Mouse (Mus musculus) C2C12 (cell line): ENCODE results near the gene Arhgap31. TPM values are rescaled to one million over a fixed set of nuclear protein-coding genes. Genes with fewer than 3 reads are reported as not detected.
"Not testable (repeated sequence)": the region's sequence is repeated elsewhere in the genome, so short reads cannot be mapped to it uniquely, and the experiment has no call there.

ENCODE experiments used
- H3K27me3 ChIP-seq: one replicate; pipeline ENCODE4 v1.6.1; 2011; ENCODE audit not compliant: control insufficient read depth, insufficient read depth, insufficient read length
- H3K36me3 ChIP-seq: one replicate; pipeline ENCODE4 v1.6.1; 2011; ENCODE audit not compliant: control insufficient read depth, insufficient read depth
- H3K4me3 ChIP-seq: one replicate; pipeline ENCODE4 v1.5.1; 2011; ENCODE audit warnings: mild to moderate bottlenecking, control low read depth; ENCODE audit not compliant: poor library complexity, insufficient read depth, severe bottlenecking
- H3K79me2 ChIP-seq: one replicate; pipeline ENCODE4 v1.6.1; 2011; ENCODE audit not compliant: control insufficient read depth, insufficient read depth
- H3K79me3 ChIP-seq: one replicate; pipeline ENCODE4 v1.6.1; 2011; ENCODE audit warnings: low read depth, control low read depth
- H3ac ChIP-seq: one replicate; pipeline ENCODE3; 2011; ENCODE audit warnings: low read depth; ENCODE audit not compliant: control insufficient read depth, insufficient read length
- CEBPB ChIP-seq: IDR thresholded peaks from one replicate; pipeline ENCODE4 v1.6.1; 2011; ENCODE audit warnings: low read depth, mild to moderate bottlenecking, control low read depth, moderate library complexity
- CTCF ChIP-seq: IDR thresholded peaks from one replicate; pipeline ENCODE4 v1.5.1; 2011; ENCODE audit not compliant: control insufficient read depth, insufficient read depth, insufficient read length
- FOSL1 ChIP-seq: IDR thresholded peaks from one replicate; pipeline ENCODE4 v1.8.0; 2011; ENCODE audit warnings: mild to moderate bottlenecking, low read length; ENCODE audit not compliant: poor library complexity, insufficient read depth, severe bottlenecking
- MAX ChIP-seq: IDR thresholded peaks from one replicate; pipeline ENCODE4 v1.6.1; 2011; ENCODE audit warnings: mild to moderate bottlenecking, control low read depth
- MYOD1 ChIP-seq: IDR thresholded peaks from one replicate; pipeline ENCODE4 v1.6.1; 2011; ENCODE audit warnings: low read depth; ENCODE audit not compliant: control insufficient read depth, insufficient read length
- MYOG ChIP-seq: IDR thresholded peaks from one replicate; pipeline ENCODE4 v1.6.1; 2011; ENCODE audit not compliant: control insufficient read depth, insufficient read length; ENCODE audit errors: extremely low read depth
- USF1 ChIP-seq: IDR thresholded peaks from one replicate; pipeline ENCODE4 v1.6.1; 2011; ENCODE audit warnings: low read depth, mild to moderate bottlenecking, control low read depth, moderate library complexity
- polyA plus RNA-seq: library from polyadenylated mRNA; unstranded; fragments of >200 nt; fragmentation: generic; extraction: Trizol; gene quantifications from one replicate; pipeline ENCODE4 v1.2.1, GENCODE M21; 2012; ENCODE audit warnings: missing spikeins

Gene Arhgap31
- polyA plus RNA-seq, 1 experiment, result 15.7 TPM

DNA sequence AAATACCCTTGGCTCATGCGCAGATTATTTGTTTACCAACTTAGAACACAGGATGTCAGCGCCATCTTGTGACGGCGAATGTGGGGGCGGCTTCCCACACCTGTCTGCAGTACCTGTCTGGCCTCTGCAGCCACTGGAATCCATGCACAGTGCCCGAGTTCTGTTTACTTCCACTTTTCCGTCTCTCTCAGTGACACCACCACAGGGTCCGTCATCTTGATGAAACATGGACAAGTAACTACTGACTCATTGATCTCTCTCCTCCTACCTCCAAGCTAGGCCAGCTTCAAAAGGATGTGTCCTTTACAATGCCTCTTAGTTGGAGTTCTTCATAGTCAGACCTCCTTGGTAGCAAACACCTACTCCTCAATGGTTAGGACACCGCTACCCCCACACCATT lies 8.3 kb upstream of the Arhgap31 start:
- Histone ChIP-seq H3ac (no peak overlapping the region), H3K79me2 (no peaks in the 10 kb centered on the region), H3K79me3 (no peaks in the 10 kb centered on the region), H3K36me3 (no peaks in the 10 kb centered on the region), H3K27me3 (no peaks in the 10 kb centered on the region), H3K4me3 (no peak overlapping the region)
- TF ChIP-seq MYOD1, result no peak

- not testable (repeated sequence) for H3K27me3 ChIP-seq, H3ac ChIP-seq, H3K4me3 ChIP-seq, H3K36me3 ChIP-seq
- H3K79me3 ChIP-seq, result peaks cover 26% of the 10 kb centered on the region
- H3K79me2 ChIP-seq, result peaks cover 35% of the 10 kb centered on the region
These were observed 1.1 kb upstream of the Arhgap31 start for GRCm38 (mm10) chr16:38714259-38714526.

- Histone ChIP-seq H3K79me2 (peaks cover 40% of the 10 kb centered on the region), H3K79me3 (peaks cover 31% of the 10 kb centered on the region), H3ac (peak overlapping the region; percentile 85), H3K4me3 (peak overlapping the region; percentile 64), H3K27me3 (no peaks in the 10 kb centered on the region), H3K36me3 (peaks cover 12% of the 10 kb centered on the region)
- TF ChIP-seq CEBPB, result no peak
- TF ChIP-seq MAX, result no peak
- TF ChIP-seq FOSL1, result no peak
- TF ChIP-seq USF1, result no peak
- no peak for TF ChIP-seq CTCF
- no peak for TF ChIP-seq MYOG
- no peak for TF ChIP-seq MYOD1
These were observed 557 bp upstream of the Arhgap31 start for GRCm38 (mm10) chr16:38713404-38714258.

DNA sequence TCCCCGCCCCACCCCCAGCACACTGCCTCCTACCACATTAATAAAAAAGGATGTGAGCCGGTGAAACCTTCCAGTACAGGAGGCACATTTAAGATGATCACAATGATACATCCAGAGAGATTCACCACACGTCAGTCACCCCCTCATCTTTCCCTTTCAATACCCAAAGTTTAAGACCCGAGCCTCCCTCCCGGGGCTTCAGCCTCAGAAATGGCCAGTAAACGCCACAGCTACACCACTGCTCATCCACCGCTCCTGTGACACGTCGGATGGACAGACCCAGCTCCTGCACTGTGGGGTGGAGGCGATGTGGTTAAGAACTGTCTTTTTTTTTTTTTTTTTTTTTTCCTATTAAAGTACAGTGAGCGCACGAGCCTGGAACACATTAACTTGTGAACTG lies 969 bp downstream of the Arhgap31 start:
- peaks cover 25% of the 10 kb centered on the region for H3K36me3 ChIP-seq
- H3K79me2 ChIP-seq, result peaks cover 56% of the 10 kb centered on the region
- H3K79me3 ChIP-seq, result peaks cover 47% of the 10 kb centered on the region
- no peaks in the 10 kb centered on the region for H3K27me3 ChIP-seq
- H3ac ChIP-seq, result peak overlapping the region; percentile 85
- TF ChIP-seq MYOD1 (no peak), MAX (no peak), FOSL1 (no peak), USF1 (no peak), CTCF (no peak), CEBPB (no peak), MYOG (no peak)
- H3K4me3 ChIP-seq, result peak overlapping the region; percentile 64

GRCm38 (mm10) chr16:38711245-38711644 lies 1.8 kb downstream of the Arhgap31 start:
- peaks cover 64% of the 10 kb centered on the region for H3K79me2 ChIP-seq
- H3K4me3 ChIP-seq, result peak overlapping the region; percentile 64
- no peak for TF ChIP-seq MYOG
- TF ChIP-seq CTCF, result no peak
- TF ChIP-seq FOSL1, result no peak
- TF ChIP-seq MAX, result no peak
- no peak for TF ChIP-seq MYOD1
- no peak for TF ChIP-seq CEBPB
- TF ChIP-seq USF1, result no peak
- H3ac ChIP-seq, result peak overlapping the region; percentile 6
- H3K36me3 ChIP-seq, result peaks cover 33% of the 10 kb centered on the region
- no peaks in the 10 kb centered on the region for H3K27me3 ChIP-seq
- H3K79me3 ChIP-seq, result peaks cover 54% of the 10 kb centered on the region

GRCm38 (mm10) chr16:38708962-38709520 lies 4.0 kb downstream of the Arhgap31 start:
- Histone ChIP-seq H3K79me2 (peaks cover 86% of the 10 kb centered on the region), H3K27me3 (no peaks in the 10 kb centered on the region), H3ac (no peak overlapping the region), H3K36me3 (peaks cover 33% of the 10 kb centered on the region), H3K79me3 (peaks cover 68% of the 10 kb centered on the region), H3K4me3 (no peak overlapping the region)
- TF ChIP-seq CTCF (no peak), MYOD1 (no peak), CEBPB (no peak)
